Mouse (Mus musculus) cortical plate, adult 2 months (tissue): ENCODE measurements around the gene Cpsf6.

Experiments
- CTCF ChIP-seq: fragments of 200-500 bp; IDR thresholded peaks from 2 replicates; pipeline ENCODE4 v1.5.1; 2011; ENCODE audit warnings: mild to moderate bottlenecking, control low read depth, low read length; ENCODE audit not compliant: insufficient read depth; ENCODE audit errors: extremely low read depth
- POLR2A ChIP-seq: fragments of 200-500 bp; IDR thresholded peaks from 2 replicates; pipeline ENCODE4 v1.6.1; 2011; ENCODE audit warnings: mild to moderate bottlenecking, low read length, control low read depth; ENCODE audit not compliant: insufficient read depth; ENCODE audit errors: extremely low read depth

DNA sequence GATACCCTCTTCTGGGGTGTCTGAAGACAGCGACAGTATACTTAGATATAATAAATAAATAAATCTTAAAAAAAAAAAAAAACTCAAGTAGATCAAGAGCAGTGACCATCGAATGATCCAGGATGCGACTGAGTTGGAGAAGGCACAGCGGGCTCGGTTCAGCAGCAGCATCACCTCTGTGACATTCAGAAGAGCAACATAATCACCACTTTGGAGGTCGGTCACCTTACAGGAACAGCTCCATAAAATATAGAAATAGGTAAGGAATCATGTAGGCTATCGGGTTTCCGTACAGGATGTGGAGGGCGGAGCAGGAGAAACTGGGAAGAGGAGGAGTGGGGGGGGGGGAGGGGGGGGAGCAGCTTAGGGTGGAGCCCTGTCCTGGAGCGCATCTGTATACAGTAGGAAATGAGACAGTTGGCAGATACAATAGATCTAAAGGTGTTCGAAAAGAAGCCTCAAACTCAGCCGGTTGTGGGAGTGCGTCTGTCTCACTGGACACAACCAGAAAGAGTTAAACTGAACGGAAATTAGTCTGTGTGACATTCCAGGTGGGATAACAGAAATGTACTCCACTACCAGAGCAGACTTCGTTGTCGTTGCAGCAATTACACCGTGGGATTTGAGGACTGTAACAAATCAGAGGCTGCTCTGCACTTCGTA is 16.7 kb upstream of the Cpsf6 start:
- TF ChIP-seq CTCF (no peak), POLR2A (no peak)
